16 mouse cellular contexts compared by ENCODE assay signal in genomic region chr7:40663781-40664180, GRCm38 (mm10).
"Had no signal": no experiment of that assay in that cellular context is flagged by ENCODE, and none has a peak within 500 bp of the region (broad histone marks: within the 10 kb centered on the region; RNA-seq: fewer than 3 reads in every experiment).

No protein-coding gene starts in this region.

- H3K27me3 ChIP-seq: neural tube, embryonic 12.5 days; neural tube, embryonic 13.5 days; neural tube, embryonic 15.5 days; stomach, embryonic 15.5 days had no signal

- H3K9ac ChIP-seq: neural tube, embryonic 12.5 days; neural tube, embryonic 13.5 days; neural tube, embryonic 15.5 days; stomach, embryonic 15.5 days had no signal

- H3K36me3 ChIP-seq: neural tube, embryonic 12.5 days; neural tube, embryonic 13.5 days; neural tube, embryonic 15.5 days; stomach, embryonic 15.5 days had no signal

- H3K4me2 ChIP-seq: neural tube, embryonic 12.5 days; neural tube, embryonic 13.5 days; neural tube, embryonic 15.5 days; stomach, embryonic 15.5 days had no signal

- H3K4me1 ChIP-seq: stomach, embryonic 15.5 days had no signal

- H3K27ac ChIP-seq: neural tube, embryonic 12.5 days; neural tube, embryonic 13.5 days; neural tube, embryonic 15.5 days; stomach, embryonic 15.5 days; stomach, postnatal 0 days had no signal

- H3K4me3 ChIP-seq: neural tube, embryonic 12.5 days; neural tube, embryonic 13.5 days; neural tube, embryonic 15.5 days; stomach, embryonic 15.5 days had no signal

- H3K9me3 ChIP-seq: neural tube, embryonic 12.5 days; neural tube, embryonic 13.5 days; neural tube, embryonic 15.5 days; stomach, embryonic 15.5 days had no signal

- DNase-seq: right cerebral cortex, adult 18-20 months; right cerebral cortex, postnatal 14 days; right cerebral cortex, postnatal 25 days; right cerebral cortex, postnatal 4 days; spleen, adult 18-20 months; thymus, adult 18-20 months; thymus, adult 2 months; thymus, postnatal 14 days; thymus, postnatal 25 days; thymus, postnatal 36 days; thymus, postnatal 4 days had no signal
